ENCODE assay signal across 8 mouse cellular contexts in the genomic region with DNA sequence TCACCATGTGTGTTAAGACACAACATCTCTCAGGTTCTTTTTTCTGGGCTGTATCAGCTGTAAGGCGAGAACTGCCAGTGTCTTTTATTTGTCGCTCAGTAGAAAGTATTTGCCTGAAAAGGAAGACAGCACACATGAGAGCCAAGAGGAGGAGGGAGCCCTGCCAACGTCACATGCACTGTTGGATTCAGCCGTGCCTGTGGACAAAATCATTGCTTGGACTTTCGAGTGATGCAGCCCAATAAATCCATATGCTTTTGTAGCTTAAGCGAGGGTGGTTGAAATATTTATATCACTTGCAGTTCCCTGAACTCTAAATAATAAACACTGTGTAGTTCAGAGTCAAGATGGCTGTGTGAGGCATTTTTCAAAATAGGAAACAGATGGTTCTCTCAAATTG.
DNase-seq lines count a peak whose midpoint lies in the region; ATAC-seq lines count a peak whose summit lies in the region.

No protein-coding gene starts in this region.

- ATAC-seq in megakaryocyte progenitor cell, adult 5-6 weeks (replicated peaks; ENCODE audit: poor library complexity), result no peak

- peak; percentile 10 to 25 for DNase-seq in kidney, postnatal 4 days
- DNase-seq in kidney, adult 18-20 months, result no peak
- peak; percentile 81 to 84 for DNase-seq in cerebellum, postnatal 10 days
- DNase-seq in gastrocnemius, postnatal 14 days, result peak; percentile 22
- peak; percentile 32 for DNase-seq in left cerebral cortex, postnatal 4 days
- no peak for DNase-seq in B cell, adult 2 months
- no peak for DNase-seq in spleen, postnatal 4 days (ENCODE audit: low spot score in 2 of 2)

- intact Hi-C loops in gastrocnemius, postnatal 14 days (cut with DNase I; ENCODE audit: low total_unique reads), result no loop called here
- intact Hi-C loops in left cerebral cortex, postnatal 4 days (cut with DNase I), result no loop called here

Comparison
In these comparisons a context has a peak if more than half of its experiments do, and no peak if none do; other contexts are left out.
1. DNase-seq: peak in kidney, postnatal 4 days (2 of 2), cerebellum, postnatal 10 days (2 of 2), gastrocnemius, postnatal 14 days (single experiment) and left cerebral cortex, postnatal 4 days (single experiment); none in kidney, adult 18-20 months (single experiment), B cell, adult 2 months (0 of 2) and spleen, postnatal 4 days (0 of 2).